Comparison of ENCODE assay signal across 36 mouse cellular contexts in the genomic region with DNA sequence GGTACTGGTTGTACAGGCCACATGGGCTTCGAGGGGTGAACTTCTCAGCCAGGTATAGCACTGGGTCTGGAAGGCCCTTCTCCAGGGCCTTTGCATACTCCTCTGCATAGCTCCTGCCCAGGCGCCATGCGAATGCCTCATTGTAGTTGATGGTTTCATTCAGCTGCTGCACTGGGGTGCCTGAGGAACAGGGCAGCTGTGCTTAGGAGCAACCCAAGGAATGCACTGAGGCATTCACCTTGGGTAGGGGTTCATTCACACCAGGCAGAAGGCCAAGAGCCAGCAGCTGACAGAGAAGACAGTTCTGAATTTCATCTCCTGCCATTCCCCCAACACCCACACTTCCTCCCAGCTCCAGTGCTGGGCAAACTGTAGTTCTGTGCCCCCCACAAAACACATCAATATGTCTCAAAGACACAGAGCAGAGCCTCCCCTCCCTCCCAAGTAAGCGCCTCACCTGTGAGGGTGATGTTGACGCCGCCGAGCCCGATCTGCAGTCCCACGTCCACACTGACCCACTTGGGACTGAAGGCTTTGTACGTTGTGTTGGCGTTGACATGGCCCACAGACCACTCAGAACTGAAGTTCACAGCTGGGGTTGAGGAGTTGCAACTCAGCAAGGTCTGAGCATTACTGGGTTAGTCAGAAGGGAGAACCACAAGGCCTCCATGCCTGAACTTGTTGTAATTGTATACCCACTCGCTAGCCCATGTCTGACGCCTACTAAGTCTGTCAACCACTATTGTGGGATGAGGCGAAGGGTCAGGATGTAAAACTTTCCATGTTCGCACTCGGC. TPM values are rescaled to one million over a fixed set of nuclear protein-coding genes. Genes with fewer than 3 reads are reported as not detected.
"Had no signal": no experiment of that assay in that cellular context is flagged by ENCODE, and none has a peak within 500 bp of the region (broad histone marks: within the 10 kb centered on the region; RNA-seq: fewer than 3 reads in every experiment).

No protein-coding gene starts in this region.

- H3K27ac ChIP-seq: gastrocnemius, adult 2 months; heart, embryonic 10.5 days; hindbrain, embryonic 10.5 days; hindbrain, embryonic 12.5 days; hindbrain, embryonic 14.5 days; hindbrain, postnatal 0 days; layer of hippocampus, adult 2 months; limb, embryonic 13.5 days; limb, embryonic 15.5 days; liver, embryonic 12.5 days had no signal

- H3K4me2 ChIP-seq: heart, embryonic 12.5 days; hindbrain, embryonic 12.5 days; hindbrain, embryonic 14.5 days; limb, embryonic 13.5 days; limb, embryonic 15.5 days; liver, embryonic 12.5 days had no signal

- H3K9me3 ChIP-seq: heart, embryonic 10.5 days; heart, embryonic 12.5 days; hindbrain, embryonic 10.5 days; hindbrain, embryonic 12.5 days; limb, embryonic 13.5 days; limb, embryonic 15.5 days; liver, embryonic 12.5 days had no signal

- H3K9ac ChIP-seq: heart, embryonic 12.5 days; hindbrain, embryonic 12.5 days; hindbrain, embryonic 14.5 days; limb, embryonic 13.5 days; limb, embryonic 15.5 days; liver, embryonic 12.5 days had no signal

- H3K4me3 ChIP-seq: gastrocnemius, adult 2 months; heart, embryonic 10.5 days; heart, embryonic 12.5 days; hindbrain, embryonic 10.5 days; hindbrain, embryonic 12.5 days; layer of hippocampus, adult 2 months; limb, embryonic 13.5 days; limb, embryonic 15.5 days; liver, embryonic 12.5 days had no signal

- DNase-seq: gastrocnemius, adult 2 months; gastrocnemius, postnatal 10 days; gastrocnemius, postnatal 25 days; heart, adult 18-20 months; heart, postnatal 4 days; kidney, adult 11 months; kidney, adult 8-10 months; kidney, postnatal 10 days; kidney, postnatal 25 days; kidney, postnatal 4 days had no signal

- ATAC-seq: intestine, embryonic 16.5 days; liver, embryonic 12.5 days had no signal

- H3K36me3 ChIP-seq: heart, embryonic 10.5 days; heart, embryonic 12.5 days; hindbrain, embryonic 10.5 days; hindbrain, embryonic 12.5 days; limb, embryonic 13.5 days; limb, embryonic 15.5 days; liver, embryonic 12.5 days had no signal

RNA-seq across cellular contexts. Expression of a gene that starts 6.6 kb away (rescaled TPM):
- total RNA-seq: gastrocnemius, adult 2 months; gastrocnemius, postnatal 10 days; gastrocnemius, postnatal 25 days; gastrocnemius, postnatal 4 days; granulocyte monocyte progenitor cell, adult 5-6 weeks; heart, postnatal 10 days; layer of hippocampus, adult 2 months; layer of hippocampus, postnatal 25 days; left cerebral cortex, adult 18-20 months; left cerebral cortex, adult 8-10 months; left cerebral cortex, postnatal 25 days had no signal
- polyA plus RNA-seq: heart, embryonic 12.5 days; heart, embryonic 14.5 days; heart, embryonic 16.5 days; hindbrain, embryonic 10.5 days; hindbrain, embryonic 12.5 days; kidney, embryonic 16.5 days; limb, embryonic 11.5 days; liver, adult 2 months; liver, embryonic 12.5 days had no signal

RNA-seq across cellular contexts. Expression of a gene that starts 7.0 kb away (rescaled TPM):
- total RNA-seq: granulocyte monocyte progenitor cell, adult 5-6 weeks; left cerebral cortex, adult 18-20 months; liver, adult 2 months had no signal
- polyA plus RNA-seq: heart, embryonic 10.5 days; hindbrain, embryonic 10.5 days; hindbrain, embryonic 12.5 days; hindbrain, embryonic 14.5 days; limb, embryonic 11.5 days; liver, embryonic 12.5 days had no signal

RNA-seq across cellular contexts. Expression of a gene that starts 8.2 kb away (rescaled TPM):
- total RNA-seq: heart, postnatal 4 days; hindbrain, postnatal 0 days; layer of hippocampus, adult 2 months; layer of hippocampus, postnatal 10 days; layer of hippocampus, postnatal 25 days; left cerebral cortex, postnatal 25 days; liver, adult 2 months had no signal
- polyA plus RNA-seq: heart, embryonic 10.5 days; heart, embryonic 12.5 days; heart, embryonic 14.5 days; hindbrain, embryonic 10.5 days; intestine, embryonic 14.5 days; intestine, embryonic 16.5 days; kidney, embryonic 14.5 days; liver, adult 2 months; liver, embryonic 12.5 days had no signal

RNA-seq across cellular contexts. Expression of a gene that starts 10.2 kb away (rescaled TPM):
- total RNA-seq: granulocyte monocyte progenitor cell, adult 5-6 weeks; heart, postnatal 4 days; layer of hippocampus, adult 2 months; layer of hippocampus, postnatal 25 days; left cerebral cortex, adult 18-20 months; liver, adult 2 months had no signal
- polyA plus RNA-seq: heart, embryonic 10.5 days; kidney, embryonic 14.5 days; liver, adult 2 months; liver, embryonic 12.5 days had no signal
